Comparison of ENCODE assay signal across 11 mouse cellular contexts in genomic region chr7:49843304-49843933, GRCm38 (mm10).
A peak's percentile ranks its signal among the peaks of the same experiment; 100 is the strongest.
DNase-seq lines count a peak whose midpoint lies in the region; ATAC-seq and TF ChIP-seq lines count a peak whose summit lies in the region.
"Had no signal": no experiment of that assay in that cellular context is flagged by ENCODE, and none has a peak within 500 bp of the region (broad histone marks: within the 10 kb centered on the region; RNA-seq: fewer than 3 reads in every experiment).

No protein-coding gene starts in this region.

- no peak overlapping the region; the same call in 1 of the 2 replicates for H3K4me2 ChIP-seq in heart, postnatal 0 days (ENCODE audit: low read depth, low read length)
- H3K4me2 ChIP-seq in stomach, embryonic 16.5 days (ENCODE audit: low read depth, low read length), result no peak overlapping the region
- no peak overlapping the region for H3K4me2 ChIP-seq in stomach, postnatal 0 days (replicated peaks; ENCODE audit: low read depth)

- no peaks in the 10 kb centered on the region for H3K27me3 ChIP-seq in heart, postnatal 0 days (ENCODE audit: control insufficient read depth, insufficient read depth, low read length)
- H3K27me3 ChIP-seq in stomach, embryonic 16.5 days (ENCODE audit: control insufficient read depth, insufficient read depth, low read length), result no peaks in the 10 kb centered on the region
- no peaks in the 10 kb centered on the region for H3K27me3 ChIP-seq in stomach, postnatal 0 days (ENCODE audit: control insufficient read depth, insufficient read depth, low read length)
- no peaks in the 10 kb centered on the region for H3K27me3 ChIP-seq in limb, embryonic 10.5 days (ENCODE audit: low read depth, poor library complexity, severe bottlenecking)

- TF ChIP-seq CTCF in heart, postnatal 0 days (IDR thresholded peaks at IDR 0.05; ENCODE audit: low read depth), result no peak
- TF ChIP-seq CTCF in stomach, postnatal 0 days (IDR thresholded peaks at IDR 0.05; ENCODE audit: low read depth), result no peak

- H3K27ac ChIP-seq in heart, postnatal 0 days (ENCODE audit: low read depth), result no peak overlapping the region
- H3K27ac ChIP-seq in stomach, embryonic 16.5 days (ENCODE audit: low read length), result no peak overlapping the region
- no peak overlapping the region for H3K27ac ChIP-seq in stomach, postnatal 0 days (replicated peaks)
- peak overlapping the region; percentile 53; the same call in 1 of the 2 replicates for H3K27ac ChIP-seq in limb, embryonic 10.5 days

- H3K4me3 ChIP-seq in heart, postnatal 0 days (ENCODE audit: low read depth, low read length), result no peak overlapping the region
- H3K4me3 ChIP-seq in stomach, embryonic 16.5 days (replicated peaks; ENCODE audit: low read length), result no peak overlapping the region
- no peak overlapping the region for H3K4me3 ChIP-seq in stomach, postnatal 0 days (ENCODE audit: low read depth, low read length)
- H3K4me3 ChIP-seq in limb, embryonic 10.5 days, result no peak overlapping the region

- ATAC-seq in heart, postnatal 0 days (ENCODE audit: insufficient read depth, low read depth), result peak; percentile 57
- peak; percentile 66; the same call in 1 of the 2 replicates for ATAC-seq in stomach, embryonic 16.5 days (ENCODE audit: insufficient read depth, low FRiP score)
- no peak for ATAC-seq in stomach, postnatal 0 days (ENCODE audit: low FRiP score, low TSS enrichment)

- H3K4me1 ChIP-seq in heart, postnatal 0 days (ENCODE audit: control insufficient read depth, insufficient read depth), result peaks cover 10% of the 10 kb centered on the region; the same call in 1 of the 2 replicates
- 0 out of 2 replicates have a peak, but pooled peaks cover 6% of the 10 kb centered on the region for H3K4me1 ChIP-seq in stomach, embryonic 16.5 days (ENCODE audit: control insufficient read depth, insufficient read depth, low read length)
- H3K4me1 ChIP-seq in stomach, postnatal 0 days (replicated peaks; ENCODE audit: control insufficient read depth, insufficient read depth), result no peaks in the 10 kb centered on the region
- H3K4me1 ChIP-seq in limb, embryonic 10.5 days, result peaks cover 19% of the 10 kb centered on the region

- intact Hi-C loops in heart, postnatal 36 days (cut with DNase I), result no loop called here

- DNase-seq in heart, postnatal 0 days (ENCODE audit: low spot score), result no peak
- no peak for DNase-seq in heart, postnatal 36 days
- DNase-seq in stomach, postnatal 0 days (ENCODE audit: low spot score), result no peak
- DNase-seq in limb, embryonic 10.5 days (ENCODE audit: low spot score), result no peak
- DNase-seq in frontal cortex, postnatal 25 days (ENCODE audit: low spot score in 2 of 2), result no peak
- DNase-seq in cerebellum, adult 18-20 months, result no peak
- DNase-seq in kidney, adult 9 months, result no peak
- DNase-seq: gastrocnemius, postnatal 36 days; thymus, adult 18-20 months had no signal

- peaks cover 7% of the 10 kb centered on the region; the same call in 1 of the 2 replicates for H3K36me3 ChIP-seq in heart, postnatal 0 days (replicated peaks; ENCODE audit: control insufficient read depth, insufficient read depth, low read length)
- H3K36me3 ChIP-seq in stomach, embryonic 16.5 days (ENCODE audit: control insufficient read depth, insufficient read depth, low read length), result no peaks in the 10 kb centered on the region
- H3K36me3 ChIP-seq in stomach, postnatal 0 days (ENCODE audit: control insufficient read depth, insufficient read depth, low read length), result no peaks in the 10 kb centered on the region
- H3K36me3 ChIP-seq in limb, embryonic 10.5 days, result peaks cover 18% of the 10 kb centered on the region

- 41% methylated on average over 6 of the region's 6 CpGs for whole genome bisulfite sequencing in heart, postnatal 0 days
- WGBS in stomach, embryonic 16.5 days, result 38% methylated on average over 6 of the region's 6 CpGs
- WGBS in stomach, postnatal 0 days, result 32% methylated on average over 6 of the region's 6 CpGs
- 80% methylated on average over 6 of the region's 6 CpGs for WGBS in limb, embryonic 10.5 days

- H3K9me3 ChIP-seq in heart, postnatal 0 days (replicated peaks; ENCODE audit: control insufficient read depth, low read length), result no peaks in the 10 kb centered on the region
- no peaks in the 10 kb centered on the region for H3K9me3 ChIP-seq in stomach, embryonic 16.5 days (replicated peaks; ENCODE audit: control insufficient read depth, low read length)
- H3K9me3 ChIP-seq in stomach, postnatal 0 days (ENCODE audit: control insufficient read depth, low read length), result no peaks in the 10 kb centered on the region
- no peaks in the 10 kb centered on the region for H3K9me3 ChIP-seq in limb, embryonic 10.5 days (replicated peaks)
- H3K9me3 ChIP-seq: G1E had no signal

- H3K9ac ChIP-seq in heart, postnatal 0 days (replicated peaks; ENCODE audit: low read depth, low read length), result no peak overlapping the region
- H3K9ac ChIP-seq in stomach, embryonic 16.5 days (ENCODE audit: low read length), result no peak overlapping the region
- no peak overlapping the region for H3K9ac ChIP-seq in stomach, postnatal 0 days (ENCODE audit: low read length)

- no peak for TF ChIP-seq EP300 in heart, postnatal 0 days (IDR thresholded peaks at IDR 0.05; ENCODE audit: low read depth)
- no peak for TF ChIP-seq EP300 in stomach, postnatal 0 days (optimal IDR thresholded peaks at IDR 0.05)
